Mouse (Mus musculus) olfactory bulb, adult 2 months (tissue): Measurements from ENCODE around the gene Sds. TPM values are rescaled to one million over a fixed set of nuclear protein-coding genes. Genes with fewer than 3 reads are reported as not detected.
A peak's percentile ranks its signal among the peaks of the same experiment; 100 is the strongest.
"Not testable (repeated sequence)": the region's sequence is repeated elsewhere in the genome, so short reads cannot be mapped to it uniquely, and the experiment has no call there.

Experiments
- H3K27ac ChIP-seq: fragments of 200-500 bp; 2 replicates; pipeline ENCODE4 v1.5.1; 2012; ENCODE audit warnings: low read depth, low read length; ENCODE audit not compliant: insufficient read depth
- H3K4me1 ChIP-seq: fragments of 200-500 bp; 2 replicates; pipeline ENCODE4 v1.6.1; 2012; ENCODE audit warnings: low read length; ENCODE audit not compliant: control insufficient read depth, insufficient read depth
- H3K4me3 ChIP-seq: fragments of 200-500 bp; 2 replicates; pipeline ENCODE4 v1.5.1; 2012; ENCODE audit warnings: mild to moderate bottlenecking, low read depth, low read length, moderate library complexity; ENCODE audit not compliant: insufficient read depth
- CTCF ChIP-seq: fragments of 200-500 bp; IDR thresholded peaks from 2 replicates; pipeline ENCODE4 v1.5.1; 2012; ENCODE audit warnings: low read depth, mild to moderate bottlenecking, low read length, moderate library complexity; ENCODE audit not compliant: insufficient read depth
- POLR2A ChIP-seq: fragments of 200-500 bp; IDR thresholded peaks from 2 replicates; pipeline ENCODE4 v1.6.1; 2012; ENCODE audit warnings: mild to moderate bottlenecking, low read depth, low read length, moderate library complexity; ENCODE audit not compliant: insufficient read depth
- whole genome bisulfite sequencing: fragments of 180-500 bp; shearing (Covaris S2); methylation state at CpG from one replicate; pipeline ENCODE4 v1.1.7; 2018; 5-methylcytosine and 5-hydroxymethylcytosine counted together
- polyA plus RNA-seq: library from polyadenylated mRNA; stranded (reverse); fragments of >200 nt; gene quantifications from 2 replicates; pipeline ENCODE4 v1.2.4, GENCODE M21; 2012; ENCODE audit warnings: low replicate concordance; ENCODE audit not compliant: missing spikeins, insufficient read depth, insufficient read length

Gene Sds
- polyA plus RNA-seq, 1 experiment = not detected

GRCm38 (mm10) chr5:120493873-120494395 is 17.6 kb downstream of the Sds start:
- 88% methylated on average over 9 of the region's 9 CpGs for WGBS
- TF ChIP-seq POLR2A = no peak
- TF ChIP-seq CTCF = no peak
- Histone ChIP-seq H3K27ac (no peak overlapping the region), H3K4me1 (peaks cover 22% of the 10 kb centered on the region), H3K4me3 (no peak overlapping the region)

GRCm38 (mm10) chr5:120495064-120495702 is 18.9 kb downstream of the Sds start:
- no peak for TF ChIP-seq CTCF
- TF ChIP-seq POLR2A = no peak
- H3K4me3 ChIP-seq = no peak overlapping the region
- WGBS = 60% methylated on average over 10 of the region's 10 CpGs
- peaks cover 22% of the 10 kb centered on the region for H3K4me1 ChIP-seq
- no peak overlapping the region for H3K27ac ChIP-seq

GRCm38 (mm10) chr5:120495703-120496226 is 19.4 kb downstream of the Sds start:
- peaks cover 18% of the 10 kb centered on the region for H3K4me1 ChIP-seq
- TF ChIP-seq CTCF (no peak), POLR2A (no peak)
- 91% methylated on average over 13 of the region's 13 CpGs for WGBS

GRCm38 (mm10) chr5:120497071-120497470 is 20.7 kb downstream of the Sds start:
- Histone ChIP-seq H3K4me1 (peaks cover 19% of the 10 kb centered on the region), H3K27ac (no peak overlapping the region), H3K4me3 (no peak overlapping the region)
- WGBS = 94% methylated on average over 3 of the region's 3 CpGs
- TF ChIP-seq CTCF (no peak), POLR2A (no peak)

More at GRCm38 (mm10) chr5:120495703-120496226, 19.4 kb downstream of the Sds start:
- H3K27ac ChIP-seq = no peak overlapping the region
- no peak overlapping the region for H3K4me3 ChIP-seq

GRCm38 (mm10) chr5:120499202-120499601 is 22.9 kb downstream of the Sds start:
- H3K4me3 ChIP-seq = no peak overlapping the region
- WGBS = 94% methylated on average over 4 of the region's 4 CpGs
- TF ChIP-seq POLR2A = no peak
- TF ChIP-seq CTCF = no peak
- H3K4me1 ChIP-seq = peaks cover 26% of the 10 kb centered on the region
- H3K27ac ChIP-seq = no peak overlapping the region

- not testable (repeated sequence) for H3K4me3 ChIP-seq, H3K27ac ChIP-seq
- H3K4me1 ChIP-seq = peaks cover 18% of the 10 kb centered on the region
- 86% methylated on average over 9 of the region's 9 CpGs for WGBS
Measured at GRCm38 (mm10) chr5:120500609-120501008, 24.3 kb downstream of the Sds start.

GRCm38 (mm10) chr5:120502147-120502621 is 25.9 kb downstream of the Sds start:
- 41% methylated on average over 9 of the region's 9 CpGs for WGBS
- Histone ChIP-seq H3K4me1 (peaks cover 18% of the 10 kb centered on the region), H3K27ac (no peak overlapping the region), H3K4me3 (peak overlapping the region; percentile 84)
- TF ChIP-seq POLR2A = no peak
- no peak for TF ChIP-seq CTCF

- Histone ChIP-seq H3K27ac (no peak overlapping the region), H3K4me3 (peak overlapping the region; percentile 84), H3K4me1 (peaks cover 18% of the 10 kb centered on the region)
- WGBS = 5% methylated on average over 12 of the region's 12 CpGs
- TF ChIP-seq POLR2A (no peak), CTCF (no peak)
Measured at GRCm38 (mm10) chr5:120502675-120503143, 26.4 kb downstream of the Sds start.

GRCm38 (mm10) chr5:120503144-120503795 is 26.9 kb downstream of the Sds start, which contains the start of gene Plbd2:
Gene Plbd2, minus strand, starts transcription at chr5:120503625.
- Histone ChIP-seq H3K4me1 (peaks cover 18% of the 10 kb centered on the region), H3K27ac (no peak within 1 kb of the TSS), H3K4me3 (peak within 1 kb of the TSS; percentile 84)
- TF ChIP-seq POLR2A (peak; percentile 68), CTCF (no peak)
- WGBS = under 1% methylated on average over 55 of the region's 55 CpGs
